8 mouse cellular contexts compared by ENCODE assay signal in genomic region chrX:141212802-141213201, GRCm38 (mm10).
DNase-seq lines count a peak whose midpoint lies in the region; ATAC-seq and TF ChIP-seq lines count a peak whose summit lies in the region.

No protein-coding gene starts in this region.

- ATAC-seq in neural tube, embryonic 11.5 days (ENCODE audit: insufficient read depth, low FRiP score, low TSS enrichment) = peak; percentile 13; the same call in 1 of the 2 replicates

- H3K9me3 ChIP-seq in heart, embryonic 10.5 days = no peaks in the 10 kb centered on the region
- H3K9me3 ChIP-seq in ES-E14 (ENCODE audit: control insufficient read depth, insufficient read depth, low read depth, low read length) = no peaks in the 10 kb centered on the region
- H3K9me3 ChIP-seq in neural tube, embryonic 11.5 days (ENCODE audit: control insufficient read depth, low read length) = no peaks in the 10 kb centered on the region

- in situ Hi-C loops in ES-E14 (cut with MboI; ENCODE audit: low sequenced_read_pairs in 2 of 2, unreplicated experiment in 2 of 2) = no loop called here

- peak; percentile 4 to 20 for DNase-seq in heart, adult 2 months
- DNase-seq in heart, embryonic 10.5 days (ENCODE audit: low spot score) = no peak
- DNase-seq in ES-E14 (ENCODE audit: low read depth, low spot score) = peak; percentile 22
- DNase-seq in cerebellum, postnatal 36 days = peak; percentile 5 to 34
- peak; percentile 26 for DNase-seq in gastrocnemius, postnatal 14 days
- peak; percentile 16 to 40 for DNase-seq in left cerebral cortex, adult 2 months (ENCODE audit: extremely low spot score in 1 of 2, low spot score in 2 of 2)
- peak; percentile 55 for DNase-seq in neural tube, embryonic 11.5 days (ENCODE audit: low spot score)
- no peak for DNase-seq in spleen, adult 12 weeks (ENCODE audit: low spot score)

- H3K27ac ChIP-seq in heart, adult 2 months = no peak overlapping the region
- H3K27ac ChIP-seq in heart, embryonic 10.5 days = no peak overlapping the region
- H3K27ac ChIP-seq in ES-E14 (ENCODE audit: insufficient read depth, low read depth, low read length, poor library complexity, severe bottlenecking) = no peak overlapping the region
- no peak overlapping the region for H3K27ac ChIP-seq in left cerebral cortex, adult 2 months
- no peak overlapping the region for H3K27ac ChIP-seq in neural tube, embryonic 11.5 days (ENCODE audit: low read depth, low read length)

- no peak for TF ChIP-seq POLR2A in heart, adult 2 months (IDR thresholded peaks at IDR 0.05; ENCODE audit: insufficient read depth, low read depth, low read length)

- intact Hi-C loops in heart, adult 2 months (cut with DNase I) = no loop called here
- intact Hi-C loops in gastrocnemius, postnatal 14 days (cut with DNase I; ENCODE audit: low total_unique reads) = no loop called here
- intact Hi-C loops in left cerebral cortex, adult 2 months (cut with DNase I) = loop anchor here (5.0 to 10.0 kb wide), 2 partner anchors 884 to 972 kb away; no protein-coding TSS in a partner anchor

- peak; percentile 63 for TF ChIP-seq CTCF in heart, adult 2 months (IDR thresholded peaks at IDR 0.05)
- peak; percentile 49 for TF ChIP-seq CTCF in left cerebral cortex, adult 2 months (IDR thresholded peaks at IDR 0.05)

- no peak overlapping the region for H3K4me3 ChIP-seq in heart, adult 2 months
- H3K4me3 ChIP-seq in heart, embryonic 10.5 days = no peak overlapping the region
- no peak overlapping the region for H3K4me3 ChIP-seq in ES-E14 (ENCODE audit: insufficient read depth in 1 of 2, low read depth in 1 of 2, low read length in 2 of 2, poor library complexity in 1 of 2, severe bottlenecking in 1 of 2)
- H3K4me3 ChIP-seq in left cerebral cortex, adult 2 months = no peak overlapping the region
- H3K4me3 ChIP-seq in neural tube, embryonic 11.5 days (ENCODE audit: low read depth, low read length) = no peak overlapping the region

- H3K27me3 ChIP-seq in heart, adult 2 months (ENCODE audit: control insufficient read depth, insufficient read depth, low read length) = no peaks in the 10 kb centered on the region
- H3K27me3 ChIP-seq in heart, embryonic 10.5 days (ENCODE audit: insufficient read depth, poor library complexity, severe bottlenecking) = peaks cover 15% of the 10 kb centered on the region; the same call in 1 of the 2 replicates
- H3K27me3 ChIP-seq in neural tube, embryonic 11.5 days (ENCODE audit: control insufficient read depth, insufficient read depth, low read length) = peaks cover 7% of the 10 kb centered on the region; the same call in 1 of the 2 replicates

- H3K9ac ChIP-seq in heart, adult 2 months (ENCODE audit: low read depth, low read length) = no peak overlapping the region
- no peak overlapping the region for H3K9ac ChIP-seq in ES-E14 (ENCODE audit: insufficient read depth, low read depth, low read length, poor library complexity, severe bottlenecking)
- no peak overlapping the region for H3K9ac ChIP-seq in neural tube, embryonic 11.5 days (ENCODE audit: low read length)

- WGBS in heart, adult 2 months = 46% methylated on average over 5 of the region's 5 CpGs
- 46% methylated on average over 5 of the region's 5 CpGs for WGBS in heart, embryonic 10.5 days
- 41% methylated on average over 5 of the region's 5 CpGs for WGBS in neural tube, embryonic 11.5 days

- no peaks in the 10 kb centered on the region for H3K4me1 ChIP-seq in heart, adult 2 months (ENCODE audit: control insufficient read depth, insufficient read depth, low read length)
- H3K4me1 ChIP-seq in heart, embryonic 10.5 days = no peaks in the 10 kb centered on the region
- no peaks in the 10 kb centered on the region for H3K4me1 ChIP-seq in ES-E14 (ENCODE audit: control insufficient read depth in 2 of 2, insufficient read depth in 2 of 2, low read length in 2 of 2, poor library complexity in 1 of 2)
- no peaks in the 10 kb centered on the region for H3K4me1 ChIP-seq in neural tube, embryonic 11.5 days (ENCODE audit: control insufficient read depth, insufficient read depth, low read length)

- no peak overlapping the region for H3K4me2 ChIP-seq in neural tube, embryonic 11.5 days (ENCODE audit: low read depth)

- no peaks in the 10 kb centered on the region for H3K79me2 ChIP-seq in heart, adult 2 months (replicated peaks; ENCODE audit: control insufficient read depth, insufficient read depth, low read length)

- no peak for TF ChIP-seq EP300 in heart, adult 2 months (IDR thresholded peaks at IDR 0.05; ENCODE audit: insufficient read depth, low read depth, low read length)

- H3K36me3 ChIP-seq in heart, adult 2 months (ENCODE audit: control insufficient read depth, insufficient read depth, low read length) = no peaks in the 10 kb centered on the region
- H3K36me3 ChIP-seq in heart, embryonic 10.5 days = no peaks in the 10 kb centered on the region
- no peaks in the 10 kb centered on the region for H3K36me3 ChIP-seq in ES-E14 (ENCODE audit: control insufficient read depth, insufficient read depth, low read length, poor library complexity, severe bottlenecking)
- H3K36me3 ChIP-seq in neural tube, embryonic 11.5 days (ENCODE audit: control insufficient read depth, insufficient read depth, low read length) = no peaks in the 10 kb centered on the region

TF ChIP-seq in ES-E14, 5 proteins besides CTCF, POLR2A, EP300 and RAD21:
- TF ChIP-seq HCFC1 (IDR thresholded peaks at IDR 0.05; ENCODE audit: borderline replicate concordance, insufficient read depth, low read length) (no peak), CHD2 (IDR thresholded peaks at IDR 0.05; ENCODE audit: low read depth, low read length) (no peak), ZNF384 (IDR thresholded peaks at IDR 0.05; ENCODE audit: low read depth, low read length) (no peak), ZC3H11A (IDR thresholded peaks at IDR 0.05; ENCODE audit: borderline replicate concordance, low read depth, low read length) (no peak), MAFK (IDR thresholded peaks at IDR 0.05; ENCODE audit: insufficient read depth, low read depth, low read length) (no peak)

Comparison
In these comparisons a context has a peak if more than half of its experiments do, and no peak if none do; other contexts are left out.
1. DNase-seq: peak in heart, adult 2 months (2 of 2), ES-E14 (single experiment), cerebellum, postnatal 36 days (2 of 2), gastrocnemius, postnatal 14 days (single experiment), left cerebral cortex, adult 2 months (2 of 2) and neural tube, embryonic 11.5 days (single experiment); none in heart, embryonic 10.5 days (single experiment) and spleen, adult 12 weeks (single experiment).